Mouse (Mus musculus) kidney, adult 18-20 months (tissue): ENCODE data around the gene Gm42906.
A peak's percentile ranks its signal among the peaks of the same experiment; 100 is the strongest.

Experiments
- DNase-seq: peaks from one replicate; pipeline ENCODE4 v3.0.0; 2021

Gene Gm42906

DNA sequence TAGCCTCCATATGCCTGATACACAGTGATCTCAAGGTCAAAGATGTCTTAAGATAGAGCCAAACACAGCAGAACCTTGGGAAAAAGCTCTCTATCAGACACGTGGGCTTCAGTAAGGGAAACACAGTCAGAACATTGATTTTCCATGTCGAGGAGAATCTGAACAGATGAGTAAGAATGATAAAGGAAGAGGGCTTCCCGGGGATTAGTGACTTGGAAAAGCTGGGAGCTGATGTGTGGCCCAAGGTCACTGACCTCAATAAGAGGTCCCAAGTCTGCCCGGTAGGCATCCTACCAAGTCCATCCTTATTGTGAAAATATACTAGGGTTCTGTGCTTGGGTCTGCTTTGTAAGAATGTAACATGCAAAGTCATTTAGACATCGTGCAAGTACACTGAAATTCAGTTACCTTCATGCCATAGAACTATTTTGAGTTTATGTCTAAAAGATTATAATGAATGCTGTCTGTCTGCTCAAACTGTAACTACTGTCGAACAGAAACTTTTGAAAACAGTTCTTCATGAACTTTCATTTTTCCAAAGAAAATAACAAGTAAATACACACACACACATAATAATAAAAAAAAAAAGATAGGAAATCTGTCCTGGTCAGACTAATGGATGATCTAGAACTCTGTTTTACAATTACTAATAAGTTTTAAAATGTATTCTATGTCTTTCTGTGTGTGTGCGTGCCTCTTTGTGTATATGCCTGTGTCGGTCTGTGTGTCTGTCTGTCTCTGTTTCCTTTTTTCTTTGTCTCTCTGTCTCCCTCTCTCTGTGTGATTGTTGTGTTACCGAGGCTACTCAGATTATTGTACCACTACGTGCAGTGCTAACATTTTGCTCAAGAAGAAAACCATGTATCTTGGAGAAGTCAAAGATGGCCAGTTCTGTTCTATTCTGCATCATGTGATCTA, 322.6 kb downstream of the Gm42906 start:
- peak; percentile 29 for DNase-seq

DNA sequence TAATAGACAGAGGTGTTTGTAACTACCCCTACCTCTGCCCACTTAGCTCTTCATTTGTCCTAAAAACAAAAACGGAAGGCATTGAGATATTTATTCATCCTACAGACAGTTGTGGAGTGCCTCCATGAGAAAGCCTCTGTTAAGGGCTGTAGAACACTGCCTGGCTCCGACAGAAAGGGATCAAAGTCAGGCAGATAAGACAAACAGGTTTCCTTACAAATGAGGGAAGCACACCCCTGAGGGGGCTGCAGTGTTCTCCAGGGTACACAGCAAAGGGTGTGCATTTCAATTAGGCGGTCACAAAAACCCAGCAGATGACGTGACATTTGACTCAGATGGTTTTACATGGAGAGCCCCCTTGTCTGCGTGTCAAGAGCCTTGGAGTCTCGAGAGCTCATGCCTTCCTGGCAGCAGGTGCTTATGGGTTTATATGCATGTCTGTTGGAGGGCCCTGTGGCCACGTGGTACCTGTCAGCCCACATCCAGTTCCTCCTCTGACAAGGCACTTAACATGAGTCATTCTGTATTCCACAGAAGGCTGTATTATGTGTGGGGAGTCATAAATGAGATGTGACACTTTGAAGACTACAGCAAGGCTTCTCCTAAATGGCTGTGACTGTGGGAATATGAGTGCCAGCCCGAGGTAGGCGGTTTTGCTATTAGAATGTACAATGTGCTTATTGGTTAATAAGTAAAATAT, 323.5 kb downstream of the Gm42906 start:
- peak; percentile 43 for DNase-seq

DNA sequence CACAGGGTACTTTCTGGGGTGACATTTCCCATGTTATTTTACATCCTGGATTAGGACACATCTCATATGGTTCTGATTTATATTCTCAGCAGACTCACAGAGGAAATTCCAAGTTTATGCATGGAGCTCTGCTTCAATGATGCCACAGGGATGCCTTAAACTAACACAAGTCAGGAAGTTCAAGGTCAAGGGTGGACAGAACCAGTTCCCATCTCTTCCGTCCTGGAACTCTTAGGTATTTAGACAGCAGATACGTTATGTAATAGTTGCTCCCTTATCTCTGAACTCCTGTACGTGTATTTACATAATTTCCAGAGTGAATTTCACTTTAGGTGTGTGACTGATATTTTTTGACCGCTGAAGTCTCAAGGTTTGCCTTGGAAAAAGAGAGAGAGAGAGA, 324.7 kb downstream of the Gm42906 start:
- DNase-seq = no peak

DNA sequence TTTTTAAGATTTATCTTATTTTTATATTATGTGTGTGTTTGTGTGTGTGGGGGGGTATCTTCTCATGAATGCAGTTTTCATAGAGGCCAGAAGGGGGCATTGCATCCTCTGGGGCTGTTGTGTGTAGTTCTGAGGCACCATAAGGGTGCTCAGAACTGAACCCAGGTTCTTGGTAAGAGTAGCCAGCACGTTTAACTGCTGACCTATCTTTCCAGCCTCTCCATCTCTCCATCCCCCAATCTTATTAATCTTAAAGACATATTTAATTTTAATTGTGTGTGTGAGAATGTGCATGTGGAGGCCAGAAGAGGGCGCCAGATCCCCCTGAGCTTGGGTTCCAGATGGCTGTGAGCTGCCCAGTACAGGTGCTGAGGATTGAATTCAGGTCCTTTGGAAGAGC, 325.7 kb downstream of the Gm42906 start:
- no peak for DNase-seq

DNA sequence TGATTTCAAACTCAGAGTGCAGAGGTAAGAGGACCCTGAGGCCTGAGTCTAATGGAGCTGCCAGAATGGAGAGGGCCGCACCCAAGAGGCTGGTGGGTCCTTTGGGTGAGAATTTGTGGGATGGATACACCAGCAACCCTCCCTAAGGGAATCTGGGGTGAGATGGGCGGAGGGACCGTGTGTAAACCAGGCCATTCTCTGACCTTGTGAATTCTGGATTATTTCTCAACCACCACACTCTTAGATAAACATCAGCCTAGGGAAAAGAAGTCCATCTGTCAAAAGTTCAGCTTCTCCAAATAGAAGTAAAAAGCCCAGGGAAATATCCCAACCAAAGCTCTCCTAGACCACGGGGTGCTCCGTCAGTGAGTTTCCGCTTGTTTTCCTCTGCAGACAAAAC, 332.0 kb downstream of the Gm42906 start:
- no peak for DNase-seq

DNA sequence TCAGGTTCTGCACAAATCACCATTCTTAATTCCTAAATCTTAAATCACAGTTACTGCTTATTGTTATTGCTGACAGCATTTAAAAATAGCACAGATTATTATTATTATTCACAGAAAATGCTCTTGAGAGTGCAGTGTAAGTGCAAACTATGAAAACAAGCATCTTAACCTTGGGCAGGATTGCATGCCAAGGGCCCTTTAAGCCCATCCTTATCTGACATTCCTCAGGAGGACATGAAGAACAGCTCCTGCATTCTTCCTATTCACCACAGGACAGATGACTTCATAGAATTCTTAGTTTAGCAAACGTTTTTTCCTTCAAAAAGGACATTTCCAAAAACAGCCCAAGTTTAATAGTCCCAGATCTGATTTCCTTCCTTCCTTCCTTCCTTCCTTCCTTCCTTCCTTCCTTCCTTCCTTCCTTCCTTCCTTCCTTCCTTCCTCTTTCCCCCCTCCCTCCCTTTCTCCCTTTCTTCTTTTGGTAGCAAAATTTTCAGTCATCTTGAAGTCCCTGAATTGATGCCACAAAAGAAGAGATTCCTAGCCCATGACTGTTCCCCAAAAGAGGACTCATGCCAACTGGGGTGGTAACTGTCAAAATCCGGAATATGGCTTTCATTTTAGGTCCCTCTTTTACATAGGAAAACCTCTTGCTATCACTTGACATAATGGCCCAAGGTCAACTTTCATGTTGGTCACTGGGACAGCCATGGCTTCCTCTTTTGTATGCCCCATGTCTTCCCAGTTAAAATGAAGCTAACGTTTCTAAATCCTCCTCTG, 334.9 kb downstream of the Gm42906 start:
- no peak for DNase-seq

DNA sequence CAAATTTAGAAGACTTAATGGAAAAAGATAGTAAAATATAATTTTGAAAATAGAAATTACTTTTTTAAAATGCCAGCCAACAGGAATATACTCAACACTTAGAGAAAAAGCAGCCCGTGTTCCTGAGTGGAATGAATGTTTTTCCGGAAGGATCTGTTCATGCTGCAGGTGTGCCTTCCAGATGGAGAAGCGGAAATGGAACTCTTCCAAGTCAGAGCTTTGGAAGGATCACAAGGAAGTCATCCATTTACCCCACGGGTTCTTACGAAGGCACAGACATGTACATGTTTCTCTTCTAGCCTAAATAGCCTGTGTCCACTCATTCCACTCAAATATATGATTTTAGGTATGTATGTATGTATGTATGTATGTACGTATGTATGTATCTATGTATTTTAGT, 337.0 kb downstream of the Gm42906 start:
- no peak for DNase-seq

DNA sequence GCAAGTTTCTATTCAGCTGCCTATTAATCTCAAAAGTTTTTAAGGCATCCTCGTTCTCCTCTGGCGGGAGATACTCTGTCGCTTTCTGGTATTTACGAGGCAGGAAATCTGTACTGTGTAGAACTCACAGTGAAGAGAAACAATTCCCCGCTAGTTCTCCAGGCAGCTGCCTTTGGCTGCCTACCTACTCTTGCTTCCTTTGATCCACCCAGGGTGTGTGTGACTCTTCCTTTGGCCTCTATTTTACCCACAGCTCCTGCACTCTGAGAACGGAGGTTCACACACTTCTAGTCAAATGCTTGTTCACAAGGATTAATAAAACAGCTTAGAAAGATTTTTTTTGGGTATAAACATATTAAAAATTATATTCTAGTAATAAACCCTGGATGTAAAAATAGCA, 338.8 kb downstream of the Gm42906 start:
- DNase-seq = no peak

DNA sequence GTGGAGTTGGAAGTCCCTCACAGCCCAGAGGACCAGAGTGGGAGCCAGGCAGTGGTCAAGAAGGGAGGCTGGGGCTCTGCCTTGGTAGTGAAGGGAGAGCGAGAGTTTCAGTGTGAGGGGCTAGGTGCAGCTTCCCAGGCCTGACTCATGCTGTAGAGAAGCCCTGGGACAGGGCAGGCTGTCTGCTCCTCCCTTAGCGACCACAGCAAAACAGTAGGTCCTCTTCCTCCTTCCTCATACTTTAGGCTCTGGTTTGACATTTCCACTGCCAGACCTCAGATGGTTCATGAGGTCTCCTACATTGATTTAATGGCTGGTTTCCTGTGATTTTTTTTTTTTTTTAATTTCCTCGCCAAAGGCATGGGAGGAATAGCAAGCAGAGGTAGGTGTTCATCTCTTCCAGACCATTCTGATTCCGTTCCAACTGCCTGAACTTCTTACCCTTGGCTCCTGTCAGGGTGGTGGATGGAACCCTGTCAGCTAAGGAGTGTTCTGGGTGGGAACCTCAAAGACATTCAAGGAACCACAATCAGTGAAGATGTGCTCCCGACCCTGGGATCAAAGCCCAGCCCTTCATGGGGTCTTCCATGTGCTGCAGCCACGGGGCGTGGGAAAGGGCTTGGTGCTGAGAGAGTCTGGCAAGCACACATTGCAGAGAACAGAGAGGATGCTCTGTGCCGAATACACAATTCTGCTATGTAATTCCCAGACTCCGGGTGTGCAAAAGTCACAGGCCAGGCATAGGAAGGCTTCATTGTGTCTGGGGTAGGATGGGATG, 341.3 kb downstream of the Gm42906 start:
- DNase-seq = peak; percentile 18

DNA sequence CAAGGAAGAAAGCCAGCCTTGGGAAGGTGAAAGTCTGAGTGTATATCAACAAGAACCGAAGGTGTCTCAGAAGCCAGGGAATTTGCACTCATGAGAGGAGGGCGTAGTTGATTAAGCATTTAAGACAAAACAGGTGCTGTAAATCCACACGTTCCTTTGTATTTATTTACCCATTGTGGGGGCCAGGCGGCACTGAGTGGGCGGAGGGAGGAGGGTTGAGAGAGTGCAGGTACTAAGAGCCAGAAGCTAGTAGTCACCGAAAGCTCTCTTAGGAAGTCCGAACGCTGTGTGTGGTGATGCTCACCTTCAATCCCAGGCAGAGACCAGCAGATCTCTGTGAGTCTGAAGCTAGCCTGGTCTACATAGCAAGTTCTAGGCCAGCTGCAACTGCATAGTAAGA, 342.2 kb downstream of the Gm42906 start:
- no peak for DNase-seq

DNA sequence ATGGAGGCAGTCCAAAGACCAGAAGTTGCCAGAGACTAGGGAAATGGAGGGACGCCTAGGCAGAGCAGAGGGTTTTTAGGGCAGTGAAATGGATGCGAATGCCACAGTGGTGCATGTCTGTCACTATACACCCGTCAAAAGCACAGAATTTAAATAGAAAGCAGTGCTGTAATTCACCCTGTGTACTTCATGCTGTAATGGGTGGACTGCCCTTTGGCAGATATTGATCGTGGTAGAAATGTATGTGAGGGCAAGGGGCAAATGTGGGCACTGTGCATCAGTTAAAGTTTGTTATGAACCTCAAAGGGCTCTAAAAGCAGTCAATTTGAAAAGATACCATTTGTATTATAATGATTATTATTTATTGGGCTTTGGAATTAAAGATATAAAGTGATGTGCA, 347.7 kb downstream of the Gm42906 start:
- no peak for DNase-seq

DNA sequence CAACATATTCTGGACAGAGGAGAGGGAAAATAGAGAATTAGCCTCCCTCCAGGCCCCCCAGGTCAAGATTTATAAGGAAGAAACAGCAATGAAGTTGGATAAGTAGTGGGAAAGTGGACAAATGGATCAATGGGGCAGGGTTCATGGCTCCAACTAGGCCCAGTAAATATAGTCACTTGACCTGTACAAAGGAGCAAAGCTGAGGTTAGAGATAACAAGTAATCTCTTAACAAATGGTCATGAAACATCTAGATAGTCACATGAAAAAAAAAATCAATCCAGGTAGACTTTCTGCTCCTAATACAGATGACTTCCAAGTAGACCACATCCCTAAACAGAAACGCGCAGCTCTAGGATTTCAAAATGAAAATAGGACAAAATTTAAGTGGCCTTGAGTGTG, 350.0 kb downstream of the Gm42906 start:
- DNase-seq = no peak

DNA sequence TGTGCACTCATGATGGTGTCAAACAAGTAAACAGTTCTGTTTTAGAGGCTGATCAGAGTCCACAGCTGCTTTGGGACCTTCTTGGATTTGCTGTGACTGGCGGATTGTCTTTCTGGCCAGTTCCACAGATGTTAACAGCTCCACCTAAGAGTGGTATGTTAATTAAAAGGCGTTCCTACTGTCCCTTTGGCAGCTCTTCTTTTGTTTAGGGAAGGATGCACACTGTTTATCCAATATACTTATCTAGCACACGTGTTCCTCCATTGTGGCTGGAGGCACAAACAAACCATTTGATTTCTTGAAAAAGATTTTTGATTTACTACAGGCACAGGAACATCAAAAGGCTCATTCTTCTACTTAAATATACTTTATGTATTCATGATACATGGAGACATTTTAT, 351.0 kb downstream of the Gm42906 start:
- DNase-seq = no peak

DNA sequence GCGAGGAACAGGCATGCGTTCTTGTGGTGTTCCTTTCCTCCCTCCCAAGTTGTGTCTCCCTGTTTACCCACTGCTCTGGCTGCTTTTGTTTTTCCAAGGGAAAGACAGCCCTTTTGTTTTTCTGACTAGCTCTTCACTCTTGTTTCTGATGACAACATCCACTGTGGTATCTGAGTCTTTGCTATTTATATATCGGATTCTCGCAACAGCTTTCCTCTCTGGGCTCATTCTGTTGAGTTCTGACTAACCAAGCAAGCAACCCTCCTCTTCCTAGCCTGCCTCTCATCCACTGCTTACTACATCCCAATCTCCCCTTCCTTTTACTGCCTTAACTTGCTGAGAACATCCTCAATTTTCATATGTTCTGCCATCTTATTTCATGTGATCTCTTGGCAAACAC, 353.7 kb downstream of the Gm42906 start:
- no peak for DNase-seq

DNA sequence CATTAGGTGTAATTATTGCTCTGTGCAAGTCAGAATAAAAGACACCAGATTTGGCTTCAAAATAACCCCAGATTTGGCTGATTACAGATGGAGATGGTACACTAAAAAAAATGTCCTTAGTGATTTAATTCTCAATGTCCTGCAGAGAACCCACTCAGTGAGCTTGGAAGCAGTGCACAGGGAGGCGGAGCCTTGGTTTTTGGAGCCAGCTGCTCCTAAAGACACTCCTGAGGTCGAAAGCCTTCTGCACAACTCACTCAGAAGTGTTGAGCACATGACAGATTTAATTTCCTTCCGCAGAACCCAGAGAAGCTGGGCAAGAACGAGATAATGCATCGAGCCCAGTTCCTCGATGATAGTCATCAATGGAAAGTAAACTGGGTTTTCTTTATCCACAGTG, 356.5 kb downstream of the Gm42906 start:
- no peak for DNase-seq

DNA sequence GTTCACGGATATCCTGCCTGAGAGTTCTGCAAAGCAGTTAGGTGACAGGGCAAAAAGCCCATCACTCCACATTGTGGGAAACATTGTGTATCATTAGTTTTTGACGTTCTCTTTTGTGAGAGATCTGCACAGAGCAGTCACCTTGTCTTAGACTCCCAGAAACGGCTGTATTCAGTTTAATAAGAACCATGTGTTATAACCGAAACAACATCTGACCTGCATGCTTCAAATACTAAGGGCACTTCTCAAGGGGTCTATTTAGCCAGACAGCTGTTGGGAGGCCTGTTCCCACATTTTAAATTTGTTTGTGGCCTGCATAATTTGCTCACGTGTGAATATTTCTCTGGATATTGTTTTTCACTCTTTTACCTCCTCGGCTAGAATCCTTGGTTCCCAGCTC, 357.1 kb downstream of the Gm42906 start:
- no peak for DNase-seq

DNA sequence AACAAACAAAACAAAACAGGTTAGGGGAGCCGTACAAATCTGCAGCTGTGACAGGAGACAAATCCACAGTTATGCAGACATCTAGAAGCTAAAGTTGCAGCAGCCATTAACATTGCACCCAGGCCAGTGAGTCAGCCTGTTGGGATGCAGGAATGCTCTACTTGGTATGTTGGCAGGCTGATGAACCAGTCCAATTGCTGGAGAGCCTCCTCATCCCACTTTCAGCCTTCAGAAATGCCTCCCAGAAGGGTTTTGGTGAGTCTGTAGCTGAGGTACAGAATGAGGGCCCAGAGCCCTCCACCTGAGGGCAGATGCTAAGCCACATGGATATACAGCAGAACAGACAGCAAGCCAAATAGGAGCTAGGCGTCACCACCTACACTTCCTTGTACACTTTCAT, 358.4 kb downstream of the Gm42906 start:
- no peak for DNase-seq

DNA sequence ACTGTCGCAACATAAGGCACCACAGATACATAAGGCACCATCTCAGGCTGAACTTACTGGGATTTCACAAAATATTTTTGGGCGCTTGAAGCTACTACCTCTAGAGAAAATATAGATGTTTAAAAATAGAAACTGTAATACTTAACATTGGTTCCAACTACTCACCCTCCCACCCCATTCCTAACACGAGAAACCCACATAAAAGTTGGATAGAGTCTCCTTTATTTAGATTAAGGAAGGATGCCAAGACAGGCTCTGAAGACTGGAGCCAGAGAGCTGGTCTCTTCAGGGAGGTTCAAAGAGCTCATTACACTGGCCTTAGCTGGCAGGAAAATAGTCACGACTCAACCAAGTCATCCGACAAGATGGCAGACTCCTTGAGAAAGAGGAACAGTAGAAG, 361.9 kb downstream of the Gm42906 start:
- DNase-seq = no peak

DNA sequence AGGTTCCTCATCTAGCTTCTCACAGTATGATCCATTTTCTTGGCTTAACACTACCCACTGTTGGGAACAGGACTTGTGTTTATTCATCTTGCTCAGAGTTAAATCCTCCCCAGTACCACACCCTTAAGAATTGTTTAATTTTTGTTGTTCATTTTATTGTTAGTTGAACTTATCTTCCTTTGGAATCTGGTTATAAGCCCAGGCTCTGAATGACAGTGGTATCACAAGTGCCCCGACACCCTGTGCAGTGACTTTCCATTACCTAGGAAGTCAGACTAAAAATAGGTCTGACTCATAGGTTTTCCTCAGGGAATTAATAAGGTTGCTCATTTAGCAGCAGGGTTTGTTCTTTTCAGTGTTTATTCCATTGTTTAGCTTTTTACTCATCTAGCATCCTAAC, 362.7 kb downstream of the Gm42906 start:
- DNase-seq = no peak

DNA sequence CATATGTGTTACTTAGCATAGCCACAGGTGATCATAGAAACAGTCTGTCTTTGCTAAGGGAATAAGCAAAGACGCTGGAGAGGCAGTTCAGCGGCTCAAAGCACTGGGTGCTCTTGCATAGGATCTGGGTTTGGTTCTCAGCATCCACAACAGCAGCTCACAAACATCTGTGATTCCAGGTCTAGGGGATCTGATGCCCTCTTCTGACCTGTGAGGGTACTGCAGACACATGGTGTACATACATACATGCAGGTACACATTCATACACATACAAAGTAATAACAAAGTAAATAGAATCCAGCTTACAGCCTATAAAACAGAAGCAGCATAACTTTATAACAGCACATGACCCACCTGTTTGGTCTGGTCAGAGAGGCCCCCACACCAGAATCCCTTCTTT, 366.0 kb downstream of the Gm42906 start:
- no peak for DNase-seq

DNA sequence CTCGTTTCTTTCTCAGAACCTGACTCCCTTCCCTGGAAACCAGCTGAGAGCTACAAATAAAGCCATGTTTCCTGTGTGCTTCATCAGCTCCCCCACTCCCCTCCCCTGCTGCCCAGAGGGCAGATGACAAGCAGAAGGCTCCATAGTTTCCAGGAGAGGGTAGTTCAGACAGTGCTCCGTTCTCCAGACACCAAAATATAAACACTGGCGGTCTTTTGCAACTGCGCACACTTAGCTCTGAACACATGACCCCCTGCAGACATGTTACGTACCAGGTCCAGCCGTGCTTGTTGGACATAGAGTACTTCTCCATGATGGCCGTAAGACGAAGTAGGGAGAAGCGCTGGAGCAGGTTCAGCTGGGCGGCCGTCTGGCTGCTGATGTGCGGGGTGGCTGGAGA, 367.5 kb downstream of the Gm42906 start:
- no peak for DNase-seq

DNA sequence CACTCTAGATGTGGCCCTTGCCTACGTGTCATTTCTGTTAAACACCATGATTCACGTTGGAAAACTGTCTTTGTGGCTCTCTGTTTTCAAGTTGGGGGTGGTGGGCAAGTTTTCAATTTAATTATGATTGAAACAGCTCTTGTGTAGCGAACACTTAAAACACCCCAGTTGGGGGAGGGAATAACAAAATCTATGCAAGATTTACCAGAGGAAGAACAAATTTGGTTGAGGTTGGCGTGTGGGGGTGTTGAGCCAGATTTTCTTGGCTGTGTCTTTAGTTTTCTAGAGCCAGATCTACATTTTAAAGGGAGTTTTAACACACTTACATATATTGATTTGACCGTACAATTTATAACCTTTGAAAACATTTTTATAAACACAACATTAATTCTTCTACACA, 368.2 kb downstream of the Gm42906 start:
- DNase-seq = no peak

DNA sequence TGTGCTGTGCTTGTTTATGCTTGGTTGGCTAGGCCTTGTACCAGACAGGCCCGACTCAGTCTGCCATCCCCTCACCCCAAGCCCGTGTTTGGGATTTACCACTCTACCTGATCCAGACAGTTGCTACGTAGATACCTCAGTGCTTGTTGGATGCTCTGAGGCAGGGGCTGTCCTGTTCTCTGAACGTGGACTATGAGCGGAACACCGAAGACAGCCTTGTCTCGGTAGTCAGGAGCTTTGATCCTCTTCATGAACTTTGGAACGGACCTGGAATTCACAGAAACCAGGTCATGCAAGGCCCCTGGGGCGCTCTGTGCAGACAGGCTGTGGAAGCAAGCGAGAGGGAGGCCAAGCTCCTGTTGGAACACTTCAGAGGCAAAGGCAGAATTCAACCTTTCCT, 368.6 kb downstream of the Gm42906 start:
- DNase-seq = peak; percentile 66
